Mouse (Mus musculus) neural tube, embryonic 13.5 days (tissue): ENCODE results near the gene Aebp2. TPM values are rescaled to one million over a fixed set of nuclear protein-coding genes. Genes with fewer than 3 reads are reported as not detected.
"Not testable (repeated sequence)": the region's sequence is repeated elsewhere in the genome, so short reads cannot be mapped to it uniquely, and the experiment has no call there.

Experiments
- ATAC-seq: fragments of 200-750 bp; cut with Nextera tagmentation; 2 replicates; pipeline ENCODE4 v1.8.0; 2017; ENCODE audit warnings: low read depth, mild to moderate bottlenecking, moderate TSS enrichment, moderate library complexity
- H3K27ac ChIP-seq: fragments of 300-500 bp; sonication (generic); replicated peaks from 2 replicates; pipeline ENCODE4 v1.5.1; 2015; ENCODE audit warnings: moderate library complexity, mild to moderate bottlenecking, inconsistent platforms
- H3K27me3 ChIP-seq: fragments of 300-500 bp; sonication (generic); 2 replicates; pipeline ENCODE4 v1.6.1; 2015; ENCODE audit warnings: mild to moderate bottlenecking, inconsistent platforms
- H3K36me3 ChIP-seq: fragments of 300-500 bp; sonication (generic); 2 replicates; pipeline ENCODE4 v1.6.1; 2015; ENCODE audit warnings: mild to moderate bottlenecking, inconsistent platforms
- H3K4me1 ChIP-seq: fragments of 300-500 bp; sonication (generic); replicated peaks from 2 replicates; pipeline ENCODE4 v1.6.1; 2015; ENCODE audit warnings: inconsistent platforms
- H3K4me2 ChIP-seq: fragments of 300-500 bp; sonication (generic); 2 replicates; pipeline ENCODE4 v1.6.1; 2015; ENCODE audit warnings: inconsistent platforms, mild to moderate bottlenecking, moderate library complexity
- H3K4me3 ChIP-seq: fragments of 300-500 bp; sonication (generic); 2 replicates; pipeline ENCODE4 v1.5.1; 2015; ENCODE audit warnings: mild to moderate bottlenecking, inconsistent platforms
- H3K9ac ChIP-seq: fragments of 300-500 bp; sonication (generic); 2 replicates; pipeline ENCODE4 v1.6.1; 2015; ENCODE audit warnings: moderate library complexity, mild to moderate bottlenecking, inconsistent platforms
- H3K9me3 ChIP-seq: fragments of 300-500 bp; sonication (generic); 2 replicates; pipeline ENCODE4 v1.6.1; 2016; ENCODE audit warnings: inconsistent platforms
- WGBS: fragments of 180-500 bp; shearing (Covaris S2); methylation state at CpG from one replicate; pipeline ENCODE4 v1.1.7; 2015; 5-methylcytosine and 5-hydroxymethylcytosine counted together
- polyA plus RNA-seq: library from polyadenylated mRNA; unstranded; fragments of >200 nt; fragmentation: Nextera tagmentation; extraction: Ambion mirVana; gene quantifications from 2 replicates; pipeline ENCODE4 v1.2.1, GENCODE M21; 2015

Aebp2 gene
- polyA plus RNA-seq, 1 experiment from 2014 or later, result 6.5 TPM

DNA sequence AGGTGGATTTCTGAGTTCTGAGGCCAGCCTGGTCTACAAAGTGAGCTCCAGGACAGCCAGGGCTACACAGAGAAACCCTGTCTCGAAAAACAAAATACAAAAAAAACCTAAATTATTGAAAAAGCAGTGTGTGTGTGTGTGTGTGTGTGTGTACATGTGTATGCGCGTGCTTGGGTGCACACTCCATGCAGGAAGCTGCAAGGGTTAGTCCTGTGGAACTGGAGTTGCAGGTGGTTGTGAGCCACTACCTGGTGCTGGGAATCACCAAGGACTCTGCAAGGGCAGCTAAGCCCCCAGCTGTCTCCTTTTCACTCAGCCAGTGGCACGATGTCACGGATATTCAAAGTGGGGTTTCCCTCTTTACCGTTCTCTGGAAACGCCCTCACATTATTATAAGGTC, 39.3 kb downstream of the Aebp2 start:
- Histone ChIP-seq H3K4me3 (no peak overlapping the region), H3K27me3 (no peaks in the 10 kb centered on the region), H3K36me3 (no peaks in the 10 kb centered on the region), H3K27ac (no peak overlapping the region), H3K4me2 (no peak overlapping the region), H3K9me3 (no peaks in the 10 kb centered on the region), H3K9ac (no peak overlapping the region), H3K4me1 (peaks cover 12% of the 10 kb centered on the region)
- 83% methylated on average over 7 of the region's 7 CpGs for WGBS
- no peak for ATAC-seq

DNA sequence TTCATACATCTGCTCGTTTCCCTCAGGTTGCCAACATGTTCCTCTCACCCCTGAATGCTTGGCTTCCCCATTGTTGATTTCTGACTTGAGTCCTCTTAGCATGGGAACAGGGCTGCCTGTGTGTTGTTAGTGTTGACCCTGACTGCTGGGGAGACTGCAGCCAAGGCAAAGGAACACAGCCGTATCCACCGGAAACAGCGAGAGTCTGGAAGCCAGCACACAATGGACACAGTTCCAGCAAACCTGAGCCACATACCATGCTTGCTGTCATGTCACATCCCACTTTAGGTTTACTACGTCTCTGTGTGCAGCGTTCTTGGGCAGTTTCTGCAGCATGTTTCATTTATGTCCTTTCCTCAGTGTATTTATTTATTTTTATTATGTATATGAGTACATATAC, 39.8 kb downstream of the Aebp2 start:
- Histone ChIP-seq H3K27ac (no peak overlapping the region), H3K9me3 (no peaks in the 10 kb centered on the region), H3K36me3 (no peaks in the 10 kb centered on the region), H3K4me1 (peaks cover 16% of the 10 kb centered on the region), H3K9ac (no peak overlapping the region), H3K27me3 (no peaks in the 10 kb centered on the region), H3K4me3 (no peak overlapping the region), H3K4me2 (no peak overlapping the region)
- WGBS, result 79% methylated on average over 6 of the region's 6 CpGs
- ATAC-seq, result no peak

DNA sequence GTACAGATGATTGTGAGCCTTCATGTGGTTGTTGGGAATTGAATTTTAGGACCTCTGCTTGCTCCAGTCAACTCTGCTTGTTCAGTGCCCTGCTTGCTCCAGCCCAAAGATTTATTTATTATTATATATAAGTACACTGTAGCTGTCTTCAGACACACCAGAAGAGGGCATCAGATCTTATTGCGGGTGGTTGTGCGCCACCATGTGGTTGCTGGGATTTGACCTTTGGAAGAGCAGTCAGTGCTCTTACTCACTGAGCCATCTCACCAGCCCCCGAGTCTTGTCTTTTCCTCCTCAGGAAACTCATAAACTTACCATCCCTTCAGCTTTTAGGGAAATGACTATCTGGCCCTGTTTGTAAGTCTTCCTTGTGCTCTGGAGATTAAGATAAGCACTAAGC, 40.2 kb downstream of the Aebp2 start:
- H3K36me3 ChIP-seq, H3K4me2 ChIP-seq, H3K9ac ChIP-seq, H3K27ac ChIP-seq, ATAC-seq, H3K9me3 ChIP-seq, H3K27me3 ChIP-seq, H3K4me3 ChIP-seq: not testable (repeated sequence)
- WGBS, result 61% methylated on average over 3 of the region's 3 CpGs
- peaks cover 20% of the 10 kb centered on the region for H3K4me1 ChIP-seq

DNA sequence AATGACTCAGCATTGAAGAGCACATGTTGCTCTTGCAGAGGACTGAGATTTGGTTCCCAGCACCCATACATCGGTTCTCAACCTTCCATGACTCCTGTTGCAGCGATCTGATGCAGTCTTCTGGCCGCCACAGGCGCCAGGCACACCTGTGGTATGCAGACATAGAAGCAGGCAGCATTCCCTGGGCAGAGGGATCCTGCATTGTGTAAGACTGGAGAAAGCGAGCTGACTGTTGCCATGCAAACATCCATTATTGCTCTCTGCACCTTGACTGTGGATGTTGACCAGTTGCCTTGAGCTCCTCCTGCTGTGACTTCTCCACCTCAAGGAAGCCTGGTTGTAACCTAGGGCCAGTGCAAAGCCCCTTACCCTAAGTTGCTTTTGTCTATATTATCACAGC, 42.1 kb downstream of the Aebp2 start:
- Histone ChIP-seq H3K9ac (no peak overlapping the region), H3K27ac (no peak overlapping the region), H3K4me2 (no peak overlapping the region), H3K4me1 (peaks cover 22% of the 10 kb centered on the region), H3K4me3 (no peak overlapping the region), H3K9me3 (no peaks in the 10 kb centered on the region), H3K36me3 (no peaks in the 10 kb centered on the region), H3K27me3 (no peaks in the 10 kb centered on the region)
- ATAC-seq, result no peak
- 86% methylated on average over 5 of the region's 5 CpGs for WGBS

DNA sequence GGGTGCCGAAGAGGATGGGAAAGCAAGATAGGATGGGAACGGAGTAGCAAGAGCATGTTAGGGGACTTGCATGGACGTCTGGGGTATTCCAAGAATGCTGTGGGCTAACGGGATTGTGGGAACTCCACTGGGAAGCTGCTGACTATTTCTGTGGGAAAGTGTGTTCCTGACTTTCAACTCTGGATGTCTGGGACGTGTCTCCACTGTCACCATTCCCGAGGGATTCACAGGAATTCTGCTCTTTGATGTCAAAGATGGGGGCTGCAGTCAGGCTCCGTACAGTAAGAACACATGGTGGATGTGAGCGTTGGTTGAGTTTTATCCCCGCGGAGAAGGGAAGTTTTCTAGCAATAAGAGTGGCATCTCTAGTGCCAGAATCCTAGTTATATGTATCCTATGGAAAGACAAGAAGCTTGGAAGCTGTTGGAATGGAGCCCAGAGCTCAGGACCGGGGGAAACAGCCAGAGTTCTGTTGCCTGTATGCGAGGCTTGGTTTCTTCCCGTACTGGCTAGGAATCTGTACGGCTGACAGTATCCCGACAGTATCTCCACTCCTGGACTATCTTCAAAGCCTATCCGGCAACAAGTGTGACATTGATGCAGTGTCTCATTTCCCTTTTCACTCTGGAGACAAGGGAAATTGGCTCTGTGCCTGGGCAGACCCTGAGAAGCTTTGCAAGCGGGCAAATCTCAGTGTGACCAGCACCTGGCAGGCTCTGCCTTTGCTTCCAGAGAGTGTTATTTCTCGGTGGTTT, 44.2 kb downstream of the Aebp2 start:
- Histone ChIP-seq H3K4me1 (peaks cover 22% of the 10 kb centered on the region), H3K27me3 (no peaks in the 10 kb centered on the region), H3K36me3 (no peaks in the 10 kb centered on the region), H3K9me3 (no peaks in the 10 kb centered on the region), H3K9ac (no peak overlapping the region), H3K4me3 (no peak overlapping the region), H3K4me2 (peak overlapping the region; percentile 24), H3K27ac (peak overlapping the region; percentile 68)
- ATAC-seq, result peak; percentile 77
- 48% methylated on average over 18 of the region's 18 CpGs for WGBS

DNA sequence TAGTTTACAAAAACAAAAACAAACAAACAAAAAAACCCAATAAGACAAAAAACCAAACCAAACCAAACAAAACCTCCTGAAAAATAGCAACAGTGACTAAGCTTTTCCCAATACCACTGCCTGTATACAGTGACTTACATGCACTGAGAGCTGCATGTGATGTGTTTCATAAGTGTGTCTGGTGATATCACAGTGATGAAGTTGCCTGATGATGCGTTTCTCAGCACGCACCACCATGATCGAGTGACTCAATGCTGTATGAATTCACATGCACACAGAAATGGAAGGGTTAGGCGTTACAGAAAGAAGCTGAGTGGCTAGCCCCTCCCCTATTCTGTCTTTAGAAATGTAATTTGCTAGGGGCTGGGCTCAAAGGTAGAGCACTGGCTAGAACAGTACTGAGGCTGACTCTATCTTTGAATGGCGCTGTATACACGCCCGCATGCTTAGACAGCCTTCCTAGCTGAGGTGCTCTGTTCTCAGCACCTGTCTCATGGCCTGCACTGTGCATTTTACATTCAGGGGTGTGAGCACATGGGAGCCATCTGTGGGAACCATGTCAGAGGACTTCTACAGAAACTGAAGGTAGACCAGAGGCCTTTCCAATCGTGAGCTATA, 44.9 kb downstream of the Aebp2 start:
- WGBS, result 84% methylated on average over 8 of the region's 8 CpGs
- peak overlapping the region; percentile 14; the same call in 1 of the 2 replicates for H3K27ac ChIP-seq
- H3K27me3 ChIP-seq, result no peaks in the 10 kb centered on the region
- H3K4me2 ChIP-seq, result no peak overlapping the region
- H3K4me3 ChIP-seq, result no peak overlapping the region
- no peaks in the 10 kb centered on the region for H3K36me3 ChIP-seq
- H3K9me3 ChIP-seq, result no peaks in the 10 kb centered on the region
- peaks cover 22% of the 10 kb centered on the region for H3K4me1 ChIP-seq
- H3K9ac ChIP-seq, result no peak overlapping the region
- ATAC-seq, result peak; percentile 44

DNA sequence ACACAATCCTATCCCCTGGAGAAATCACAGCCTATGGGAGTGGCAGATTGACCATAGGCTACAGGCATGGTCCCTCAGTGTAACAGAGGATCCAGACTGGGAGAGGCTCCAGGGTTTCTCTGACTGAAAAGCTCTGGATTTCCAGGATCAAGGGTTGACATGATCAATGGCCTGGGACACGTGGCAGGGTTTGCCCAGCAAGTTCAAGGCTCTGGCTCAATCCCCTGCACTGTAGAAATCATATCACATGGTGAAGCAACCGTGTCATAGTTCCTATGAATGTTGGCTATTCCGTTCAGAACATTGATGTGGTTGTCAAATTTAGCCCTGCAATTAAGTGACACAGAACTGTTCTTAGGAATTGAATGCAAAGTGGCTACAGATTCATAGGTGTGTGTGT, 52.0 kb downstream of the Aebp2 start:
- ATAC-seq, result no peak
- no peaks in the 10 kb centered on the region for H3K27me3 ChIP-seq
- 75% methylated on average over 3 of the region's 3 CpGs for WGBS

DNA sequence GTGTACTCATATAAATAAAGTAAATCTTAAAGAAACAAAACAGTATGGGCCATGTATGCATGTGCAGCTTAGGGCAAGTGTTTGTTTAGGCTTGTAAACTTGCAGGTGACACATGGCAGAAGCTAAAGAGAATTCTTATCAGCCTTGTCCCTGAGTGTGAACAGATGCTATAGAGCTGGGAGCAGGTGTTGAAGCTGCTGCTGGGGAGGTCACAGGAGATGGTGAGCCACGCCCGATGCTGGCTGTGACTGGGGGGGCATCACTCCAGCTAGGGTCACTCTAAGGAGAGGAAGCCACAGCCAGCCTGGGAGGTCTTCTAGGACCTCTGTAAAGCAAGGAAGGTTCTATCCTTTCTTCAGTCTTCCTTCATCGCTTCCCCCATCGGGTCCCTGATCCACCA, 53.6 kb downstream of the Aebp2 start:
- Histone ChIP-seq H3K9me3 (no peaks in the 10 kb centered on the region), H3K27me3 (no peaks in the 10 kb centered on the region), H3K27ac (no peak overlapping the region), H3K9ac (no peak overlapping the region), H3K36me3 (no peaks in the 10 kb centered on the region), H3K4me2 (no peak overlapping the region), H3K4me1 (peaks cover 24% of the 10 kb centered on the region), H3K4me3 (no peak overlapping the region)
- no peak for ATAC-seq
- 92% methylated on average over 4 of the region's 4 CpGs for WGBS

More for the DNA sequence above, 52.0 kb downstream of the Aebp2 start:
- no peaks in the 10 kb centered on the region for H3K9me3 ChIP-seq
- H3K4me1 ChIP-seq, result peaks cover 24% of the 10 kb centered on the region
- H3K4me3 ChIP-seq, result no peak overlapping the region
- no peak overlapping the region for H3K27ac ChIP-seq
- no peak overlapping the region for H3K9ac ChIP-seq
- H3K4me2 ChIP-seq, result no peak overlapping the region
- no peaks in the 10 kb centered on the region for H3K36me3 ChIP-seq

DNA sequence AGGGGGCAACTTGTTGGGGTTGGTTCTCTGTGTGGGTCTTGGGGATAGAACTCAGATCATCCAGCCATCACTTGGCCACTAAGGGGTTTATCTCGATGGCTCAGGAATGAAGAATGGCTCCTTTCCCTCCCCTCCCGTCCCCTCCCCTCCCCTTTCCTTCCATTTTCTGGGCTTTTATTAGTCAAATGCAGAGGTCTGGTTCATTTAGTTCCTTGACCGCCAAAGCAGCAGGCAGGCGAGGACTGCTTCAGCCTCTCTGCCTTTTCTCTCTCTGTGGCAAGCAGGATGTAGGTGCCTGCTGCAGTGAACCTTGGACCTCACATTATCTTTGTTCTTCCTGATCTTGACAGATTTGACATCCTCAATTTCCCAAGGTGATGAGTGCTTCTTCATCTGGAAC, 54.6 kb downstream of the Aebp2 start:
- peaks cover 25% of the 10 kb centered on the region for H3K4me1 ChIP-seq
- no peaks in the 10 kb centered on the region for H3K36me3 ChIP-seq
- no peak for ATAC-seq
- no peak overlapping the region for H3K4me2 ChIP-seq
- WGBS, result 17% methylated on average over 4 of the region's 4 CpGs
- H3K27me3 ChIP-seq, result no peaks in the 10 kb centered on the region
- no peak overlapping the region for H3K27ac ChIP-seq
- H3K9ac ChIP-seq, result no peak overlapping the region
- no peak overlapping the region for H3K4me3 ChIP-seq
- no peaks in the 10 kb centered on the region for H3K9me3 ChIP-seq

DNA sequence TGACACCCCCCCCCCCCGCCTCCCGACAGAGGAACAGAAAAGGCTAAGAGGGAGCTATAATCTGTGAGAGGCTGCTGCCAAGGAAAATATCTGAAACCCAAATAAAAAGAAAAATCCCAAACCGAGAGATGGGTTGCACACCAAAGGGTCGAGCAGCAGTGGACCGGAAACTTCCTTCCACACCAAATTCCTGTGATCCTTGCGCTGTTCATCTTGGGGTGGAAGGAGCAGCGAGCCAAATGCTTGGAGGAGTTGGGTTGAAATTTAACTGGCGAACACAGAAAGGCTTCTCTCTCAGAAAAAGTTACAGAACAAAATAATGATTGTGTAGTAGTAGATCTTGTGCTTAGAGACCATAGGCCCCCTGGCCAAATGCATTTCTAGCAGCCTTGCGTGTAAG, 55.5 kb downstream of the Aebp2 start:
- Histone ChIP-seq H3K9ac (no peak overlapping the region), H3K36me3 (no peaks in the 10 kb centered on the region), H3K27me3 (no peaks in the 10 kb centered on the region), H3K27ac (no peak overlapping the region), H3K4me3 (no peak overlapping the region), H3K4me1 (peaks cover 34% of the 10 kb centered on the region), H3K4me2 (no peak overlapping the region), H3K9me3 (no peaks in the 10 kb centered on the region)
- 71% methylated on average over 9 of the region's 9 CpGs for WGBS
- ATAC-seq, result no peak

DNA sequence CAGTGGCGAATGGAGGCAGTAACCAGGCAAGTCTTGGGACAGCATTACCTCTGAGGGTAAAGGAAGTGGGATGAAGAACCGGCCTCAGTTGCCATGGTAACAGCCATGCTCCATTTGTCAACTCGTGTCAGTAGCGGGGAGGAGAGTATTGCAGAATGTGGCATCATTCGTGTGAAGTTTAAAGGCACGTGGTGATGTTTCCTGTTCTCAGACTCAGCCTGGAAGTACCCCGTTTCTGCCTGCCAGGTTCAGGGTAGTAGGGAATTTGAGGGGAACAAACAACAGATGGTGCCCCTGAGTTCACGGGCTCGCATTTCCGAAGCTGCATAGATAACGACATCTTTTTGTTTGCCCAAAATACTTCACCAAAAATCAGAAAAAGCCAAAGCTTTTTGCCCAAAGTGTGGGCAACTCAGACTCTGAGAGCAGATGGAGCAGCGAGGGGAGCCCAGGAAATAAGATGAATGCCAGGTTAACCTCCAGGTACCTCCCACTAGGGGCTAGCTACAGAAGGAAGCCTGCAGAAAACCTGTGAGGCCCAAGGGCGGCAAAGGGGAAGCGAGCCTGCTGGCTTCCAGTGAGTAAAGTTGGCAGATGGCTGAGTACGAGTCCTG, 56.3 kb downstream of the Aebp2 start:
- H3K4me2 ChIP-seq, result peak overlapping the region; percentile 19; the same call in 1 of the 2 replicates
- no peaks in the 10 kb centered on the region for H3K27me3 ChIP-seq
- H3K4me3 ChIP-seq, result no peak overlapping the region
- H3K9ac ChIP-seq, result no peak overlapping the region
- H3K4me1 ChIP-seq, result peaks cover 42% of the 10 kb centered on the region
- WGBS, result 17% methylated on average over 15 of the region's 15 CpGs
- no peaks in the 10 kb centered on the region for H3K36me3 ChIP-seq
- peak overlapping the region; percentile 46; the same call in 1 of the 2 replicates for H3K27ac ChIP-seq
- ATAC-seq, result peak; percentile 67
- no peaks in the 10 kb centered on the region for H3K9me3 ChIP-seq

DNA sequence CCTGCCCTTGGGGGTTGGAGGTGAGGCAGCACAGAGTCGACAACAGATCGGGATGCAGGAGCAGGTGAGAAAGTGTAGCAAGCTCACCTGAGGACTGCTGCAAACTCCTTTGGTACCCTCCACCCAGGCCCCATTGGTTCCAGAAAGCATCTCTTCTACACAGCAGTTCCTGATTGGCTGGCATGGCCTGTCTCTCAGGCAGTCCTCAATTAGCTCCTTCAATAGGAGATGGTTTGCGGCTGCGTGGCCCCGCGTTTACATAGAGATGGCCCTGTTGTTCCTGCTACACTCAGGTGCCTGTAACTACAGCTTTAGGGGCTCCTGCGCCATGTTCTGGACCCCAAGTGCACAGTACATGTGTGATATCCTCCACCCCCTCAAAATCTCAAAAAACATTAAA, 58.2 kb downstream of the Aebp2 start:
- WGBS, result 55% methylated on average over 7 of the region's 7 CpGs
- no peak overlapping the region for H3K9ac ChIP-seq
- H3K27ac ChIP-seq, result no peak overlapping the region
- H3K9me3 ChIP-seq, result no peaks in the 10 kb centered on the region
- no peaks in the 10 kb centered on the region for H3K27me3 ChIP-seq
- H3K36me3 ChIP-seq, result no peaks in the 10 kb centered on the region
- H3K4me3 ChIP-seq, result no peak overlapping the region
- H3K4me1 ChIP-seq, result peaks cover 46% of the 10 kb centered on the region
- H3K4me2 ChIP-seq, result no peak overlapping the region
- no peak for ATAC-seq
